Mouse (Mus musculus) heart, adult 8-10 months (tissue): ENCODE results near the gene Ly6g6e. TPM values are rescaled to one million over a fixed set of nuclear protein-coding genes. Genes with fewer than 3 reads are reported as not detected.
"Not testable (repeated sequence)": the region's sequence is repeated elsewhere in the genome, so short reads cannot be mapped to it uniquely, and the experiment has no call there.

Source experiments
- DNase-seq: peaks from one replicate; pipeline ENCODE4 v3.0.0; 2022; ENCODE audit warnings: low spot score
- total RNA-seq, 4 experiments: library from RNA; stranded (reverse); gene quantifications; 2 replicates each; pipeline ENCODE4 v1.2.4; 2022

Gene Ly6g6e
- total RNA-seq, result not detected

GRCm38 (mm10) chr17:35076507-35077176 is at the start of gene Ly6g6e:
Ly6g6e (plus strand) TSS chr17:35076902.
- no peak for DNase-seq

GRCm38 (mm10) chr17:35027277-35028068 is 49.2 kb upstream of the Ly6g6e start, which contains the start of gene Sapcd1:
Sapcd1 (minus strand) TSS chr17:35028016.
- DNase-seq, result no peak

GRCm38 (mm10) chr17:35028315-35028714 is 48.4 kb upstream of the Ly6g6e start:
- DNase-seq, result no peak

- no peak for DNase-seq
Observed at GRCm38 (mm10) chr17:35029691-35030532, 46.8 kb upstream of the Ly6g6e start.

- no peak for DNase-seq
Observed at GRCm38 (mm10) chr17:35031272-35031671, 45.4 kb upstream of the Ly6g6e start.

- no peak for DNase-seq
Observed at GRCm38 (mm10) chr17:35031880-35032279, 44.8 kb upstream of the Ly6g6e start.

- no peak for DNase-seq
Observed at GRCm38 (mm10) chr17:35032323-35032870, 44.3 kb upstream of the Ly6g6e start.

GRCm38 (mm10) chr17:35033703-35034102 is 43.0 kb upstream of the Ly6g6e start:
- not testable (repeated sequence) for DNase-seq

- no peak for DNase-seq
Observed at GRCm38 (mm10) chr17:35034896-35035295, 41.8 kb upstream of the Ly6g6e start.

GRCm38 (mm10) chr17:35039121-35039873 is 37.4 kb upstream of the Ly6g6e start:
- no peak for DNase-seq

- no peak for DNase-seq
Observed at GRCm38 (mm10) chr17:35043794-35044193, 32.9 kb upstream of the Ly6g6e start.

- no peak for DNase-seq
Observed at GRCm38 (mm10) chr17:35044904-35045806, 31.5 kb upstream of the Ly6g6e start.

GRCm38 (mm10) chr17:35045807-35046680 is 30.7 kb upstream of the Ly6g6e start:
- DNase-seq, result no peak

- peak; percentile 96 for DNase-seq
Observed at GRCm38 (mm10) chr17:35046681-35047455, 29.8 kb upstream of the Ly6g6e start, which contains the start of gene Msh5. Msh5 (minus strand) TSS chr17:35046745.

- DNase-seq, result no peak
Observed at GRCm38 (mm10) chr17:35047688-35048087, 29.0 kb upstream of the Ly6g6e start.

- no peak for DNase-seq
Observed at GRCm38 (mm10) chr17:35048149-35048931, 28.4 kb upstream of the Ly6g6e start.

GRCm38 (mm10) chr17:35048932-35049440 is 27.7 kb upstream of the Ly6g6e start:
- DNase-seq, result no peak
